Mouse (Mus musculus) liver, adult 10 weeks (tissue): ENCODE data around the gene Bcl11a. TPM values are rescaled to one million over a fixed set of nuclear protein-coding genes. Genes with fewer than 3 reads are reported as not detected.

ENCODE experiments used
- polyA plus RNA-seq: library from polyadenylated mRNA; stranded (reverse); fragments of 350-450 nt; fragmentation: Illumina TruSeq; extraction: RNeasy Lipid Tissue Mini Kit (QIAGEN cat#74804); gene quantifications from one replicate; pipeline ENCODE4 v1.2.3, GENCODE M21; 2014; ENCODE audit warnings: low read depth, low replicate concordance

Bcl11a gene
- 0.11 TPM for polyA plus RNA-seq

GRCm38 (mm10) chr11:24077795-24078705, at the start of gene Bcl11a:
Gene Bcl11a, plus strand, starts transcription at chr11:24078056.

DNA sequence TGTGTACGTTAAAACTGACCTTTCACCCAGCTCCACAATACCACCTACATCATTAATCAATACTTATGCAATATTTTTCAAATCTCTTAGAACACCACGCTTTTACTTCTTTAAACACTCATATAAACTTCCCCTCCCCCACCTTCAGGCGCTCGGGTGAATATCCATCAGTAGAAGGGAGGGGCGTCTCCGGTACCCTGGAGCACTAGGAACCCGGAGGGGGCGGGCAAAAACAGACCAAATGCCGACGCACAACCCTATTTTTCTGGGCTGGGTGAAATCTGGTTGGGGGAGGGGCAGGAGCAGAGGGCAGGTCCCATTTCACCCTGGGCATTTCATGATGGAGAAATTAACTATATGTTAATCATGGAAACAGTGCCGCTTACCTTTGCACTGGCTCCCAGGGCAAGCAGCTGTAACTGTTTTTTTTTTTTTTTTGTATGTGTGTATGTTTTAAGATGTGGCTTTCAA, 3.2 kb upstream of the Bcl11a start, which contains the start of gene A830031A19Rik:
A830031A19Rik (minus strand) TSS at position 421 of the 471 bp plus-strand sequence.

Other genes with a start within 250 kb of the Bcl11a start
- 9.6 TPM for gene Papolg, start 182.8 kb upstream of the Bcl11a start, polyA plus RNA-seq
- gene A830031A19Rik, start 3.0 kb upstream of the Bcl11a start, polyA plus RNA-seq = not detected